Mouse (Mus musculus): ENCODE data around the gene Samhd1.

DNA sequence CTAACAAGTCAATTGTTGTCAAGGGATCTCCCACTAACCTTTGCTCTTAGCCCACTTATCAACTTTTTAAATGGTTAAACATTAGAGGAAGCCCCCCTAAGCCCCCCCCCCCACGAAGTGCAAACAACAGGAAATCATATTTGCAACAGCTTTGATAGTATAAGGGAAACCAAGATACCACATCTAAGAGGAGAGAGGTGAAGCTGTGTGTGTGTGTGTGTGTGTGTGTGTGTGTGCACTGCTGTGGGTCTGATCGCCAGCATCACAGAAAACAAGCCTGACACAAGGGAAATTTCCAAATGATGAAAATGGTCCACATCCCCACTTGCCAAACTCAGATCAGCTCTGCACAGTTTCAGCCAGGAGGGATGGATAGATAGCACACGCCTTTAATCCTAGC, 16.0 kb downstream of the Samhd1 start:
- TF ChIP-seq CTCF (IDR thresholded peaks at IDR 0.05; ENCODE audit: low read depth) (no peak), EP300 (IDR thresholded peaks at IDR 0.05; ENCODE audit: low read depth) (no peak)

Data from heart, postnatal 0 days (tissue).